Mouse (Mus musculus) midbrain, embryonic 13.5 days (tissue): ENCODE measurements around the gene Pan2. TPM values are rescaled to one million over a fixed set of nuclear protein-coding genes. Genes with fewer than 3 reads are reported as not detected.

ENCODE experiments used
- ATAC-seq: fragments of 200-750 bp; cut with Nextera tagmentation; 2 replicates; pipeline ENCODE4 v1.8.0; 2017; ENCODE audit warnings: mild to moderate bottlenecking, moderate TSS enrichment, moderate library complexity
- H3K27ac ChIP-seq: fragments of 300-500 bp; sonication (generic); 2 replicates; pipeline ENCODE4 v1.5.1; 2015; ENCODE audit warnings: inconsistent platforms, mild to moderate bottlenecking, moderate library complexity
- H3K27me3 ChIP-seq: fragments of 300-500 bp; sonication (generic); 2 replicates; pipeline ENCODE4 v1.6.1; 2015; ENCODE audit warnings: mild to moderate bottlenecking, inconsistent platforms
- H3K36me3 ChIP-seq: fragments of 300-500 bp; sonication (generic); 2 replicates; pipeline ENCODE4 v1.6.1; 2015; ENCODE audit warnings: mild to moderate bottlenecking, inconsistent platforms
- H3K4me1 ChIP-seq: fragments of 300-500 bp; sonication (generic); replicated peaks from 2 replicates; pipeline ENCODE4 v1.6.1; 2015; ENCODE audit warnings: inconsistent platforms
- H3K4me2 ChIP-seq: fragments of 300-500 bp; sonication (generic); replicated peaks from 2 replicates; pipeline ENCODE4 v1.6.1; 2015; ENCODE audit warnings: moderate library complexity, mild to moderate bottlenecking, inconsistent platforms
- H3K4me3 ChIP-seq: fragments of 300-500 bp; sonication (generic); replicated peaks from 2 replicates; pipeline ENCODE4 v1.5.1; 2015; ENCODE audit warnings: mild to moderate bottlenecking, inconsistent platforms
- H3K9ac ChIP-seq: fragments of 300-500 bp; sonication (generic); replicated peaks from 2 replicates; pipeline ENCODE4 v1.6.1; 2015; ENCODE audit warnings: mild to moderate bottlenecking, inconsistent platforms
- H3K9me3 ChIP-seq: fragments of 300-500 bp; sonication (generic); 2 replicates; pipeline ENCODE4 v1.6.1; 2016; ENCODE audit warnings: mild to moderate bottlenecking, inconsistent platforms
- WGBS: fragments of 180-500 bp; shearing (Covaris S2); methylation state at CpG from one replicate; pipeline ENCODE4 v1.1.7; 2015; 5-methylcytosine and 5-hydroxymethylcytosine counted together
- polyA plus RNA-seq: library from polyadenylated mRNA; unstranded; fragments of >200 nt; fragmentation: Nextera tagmentation; extraction: Ambion mirVana; gene quantifications from 2 replicates; pipeline ENCODE4 v1.2.1, GENCODE M21; 2015

The Pan2 gene
- polyA plus RNA-seq, 1 experiment from 2014 or later = 30.4 TPM

DNA sequence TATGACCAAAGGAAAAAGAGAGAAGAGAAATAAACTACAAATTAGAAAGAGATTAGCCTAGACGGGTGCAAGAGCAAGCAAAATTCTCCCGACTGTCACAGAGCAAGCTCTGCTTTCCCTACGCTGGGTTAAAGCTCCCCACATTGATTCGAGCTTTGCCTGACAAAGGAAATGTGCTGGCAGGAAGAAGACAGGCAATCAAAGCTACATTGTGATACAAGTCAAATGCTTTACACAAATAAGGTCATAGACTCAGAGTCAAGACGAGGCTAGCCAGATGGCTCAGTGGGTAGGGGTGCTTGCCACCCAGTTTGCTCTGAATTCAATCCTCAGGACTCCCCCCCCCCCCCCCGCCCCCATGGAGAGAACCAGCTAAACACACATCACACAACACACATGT is 66.9 kb downstream of the Pan2 start:
- WGBS = 61% methylated on average over 5 of the region's 6 CpGs
- Histone ChIP-seq H3K4me1 (peaks cover 18% of the 10 kb centered on the region), H3K27me3 (no peaks in the 10 kb centered on the region), H3K4me2 (no peak overlapping the region), H3K27ac (no peak overlapping the region), H3K9me3 (no peaks in the 10 kb centered on the region), H3K4me3 (no peak overlapping the region), H3K9ac (no peak overlapping the region), H3K36me3 (peaks cover 11% of the 10 kb centered on the region)
- ATAC-seq = no peak

DNA sequence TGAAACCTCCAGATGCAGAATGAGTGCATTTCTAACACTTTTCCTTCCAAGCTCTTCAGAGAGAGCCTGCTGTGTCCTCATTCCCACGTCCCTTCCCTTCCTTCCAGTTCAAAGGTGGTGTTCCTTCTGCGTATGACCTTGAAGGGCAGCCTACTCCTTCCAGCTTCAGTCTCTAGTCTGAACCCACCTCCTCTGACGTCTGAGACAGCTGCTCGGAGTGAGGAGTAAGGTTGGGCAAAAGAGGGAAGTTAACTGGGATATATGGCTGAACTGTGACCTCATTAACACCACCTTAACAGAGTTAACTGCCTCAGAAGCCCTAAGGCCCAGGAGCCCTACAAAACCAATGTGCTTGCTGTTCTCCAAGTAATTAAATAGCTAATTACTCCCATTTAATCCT is 67.5 kb downstream of the Pan2 start:
- no peaks in the 10 kb centered on the region for H3K9me3 ChIP-seq
- no peak overlapping the region for H3K4me3 ChIP-seq
- H3K27ac ChIP-seq = no peak overlapping the region
- no peak overlapping the region for H3K9ac ChIP-seq
- H3K4me2 ChIP-seq = no peak overlapping the region
- H3K36me3 ChIP-seq = peaks cover 5% of the 10 kb centered on the region; the same call in 1 of the 2 replicates
- H3K4me1 ChIP-seq = peaks cover 18% of the 10 kb centered on the region
- 67% methylated on average over 4 of the region's 4 CpGs for WGBS
- ATAC-seq = no peak
- H3K27me3 ChIP-seq = no peaks in the 10 kb centered on the region

Other genes with a start within 250 kb of the Pan2 start
- 443 and 496 TPM in 2 replicates for gene Ptges3, start 244.4 kb upstream of the Pan2 start, polyA plus RNA-seq
- gene Atp5b, start 220.1 kb upstream of the Pan2 start, polyA plus RNA-seq = 2,005 and 2,018 TPM in 2 replicates
- 13.8 and 13.9 TPM in 2 replicates for gene Baz2a, start 211.8 kb upstream of the Pan2 start, polyA plus RNA-seq
- 9.8 and 10.9 TPM in 2 replicates for gene Rbms2, start 123.0 kb upstream of the Pan2 start, polyA plus RNA-seq
- gene Gls2, start 108.9 kb upstream of the Pan2 start, polyA plus RNA-seq = 1.1 and 1.4 TPM in 2 replicates
- gene Spryd4, start 91.5 kb upstream of the Pan2 start, polyA plus RNA-seq = 19.6 and 21.2 TPM in 2 replicates
- 0.16 and 0.32 TPM in 2 replicates for gene Mip, start 77.5 kb upstream of the Pan2 start, polyA plus RNA-seq
- 27.7 and 28.6 TPM in 2 replicates for gene Timeless, start 71.3 kb upstream of the Pan2 start, polyA plus RNA-seq
- 0.15 and 0.23 TPM in 2 replicates for gene Apon, start 49.2 kb upstream of the Pan2 start, polyA plus RNA-seq
- gene Apof, start 34.7 kb upstream of the Pan2 start, polyA plus RNA-seq = not detected in 2 replicates
- gene Stat2, start 32.8 kb upstream of the Pan2 start, polyA plus RNA-seq = 19.3 and 20.0 TPM in 2 replicates
- 0.16 TPM in 1 of 2 replicates, not detected in the other for gene Il23a, start 4.6 kb upstream of the Pan2 start, polyA plus RNA-seq
- 225 and 230 TPM in 2 replicates for gene Cnpy2, start 19.1 kb downstream of the Pan2 start, polyA plus RNA-seq
- 213 and 225 TPM in 2 replicates for gene Cs, start 34.4 kb downstream of the Pan2 start, polyA plus RNA-seq
- 28.2 and 34.3 TPM in 2 replicates for gene Coq10a, start 65.7 kb downstream of the Pan2 start, polyA plus RNA-seq
- gene Ankrd52, start 73.8 kb downstream of the Pan2 start, polyA plus RNA-seq = 13.0 and 14.8 TPM in 2 replicates
- gene Slc39a5, start 97.9 kb downstream of the Pan2 start, polyA plus RNA-seq = 0.18 and 0.22 TPM in 2 replicates
- gene Nabp2, start 108.2 kb downstream of the Pan2 start, polyA plus RNA-seq = 142 and 153 TPM in 2 replicates
- 81.5 and 85.9 TPM in 2 replicates for gene Rnf41, start 108.3 kb downstream of the Pan2 start, polyA plus RNA-seq
- 200 and 212 TPM in 2 replicates for gene Smarcc2, start 155.9 kb downstream of the Pan2 start, polyA plus RNA-seq
- 836 and 885 TPM in 2 replicates for gene Myl6, start 190.8 kb downstream of the Pan2 start, polyA plus RNA-seq
- 3.4 and 4.3 TPM in 2 replicates for gene Myl6b, start 195.3 kb downstream of the Pan2 start, polyA plus RNA-seq
- gene Esyt1, start 222.5 kb downstream of the Pan2 start, polyA plus RNA-seq = 11.6 and 13.7 TPM in 2 replicates
- 23.3 and 24.2 TPM in 2 replicates for gene Zc3h10, start 244.4 kb downstream of the Pan2 start, polyA plus RNA-seq
- 2,545 and 2,595 TPM in 2 replicates for gene Rpl41, start 246.0 kb downstream of the Pan2 start, polyA plus RNA-seq